Mouse (Mus musculus): Measurements from ENCODE around the gene Ntn3. TPM values are rescaled to one million over a fixed set of nuclear protein-coding genes. Genes with fewer than 3 reads are reported as not detected.
A peak's percentile ranks its signal among the peaks of the same experiment; 100 is the strongest.

Gene Ntn3
- polyA plus RNA-seq, 1 experiment = 0.37 TPM

GRCm38 (mm10) chr17:24192848-24193247 lies 16.5 kb downstream of the Ntn3 start:
- Histone ChIP-seq H3K27ac (ENCODE audit: control insufficient read depth, insufficient read depth, low read depth, low read length, poor library complexity) (peak overlapping the region; percentile 60; the same call in 1 of the 2 replicates), H3K4me3 (replicated peaks; ENCODE audit: control insufficient read depth, low read depth, low read length) (no peak overlapping the region), H3K4me1 (ENCODE audit: control insufficient read depth, insufficient read depth, low read length) (peaks cover 10% of the 10 kb centered on the region; the same call in 1 of the 2 replicates)
- TF ChIP-seq POLR2A (IDR thresholded peaks at IDR 0.05; ENCODE audit: borderline replicate concordance, control insufficient read depth, low read depth, low read length) (no peak), CTCF (IDR thresholded peaks at IDR 0.05; ENCODE audit: control insufficient read depth, insufficient read depth, low read length) (no peak)
- WGBS = 21% methylated on average over 8 of the region's 8 CpGs

- TF ChIP-seq POLR2A (IDR thresholded peaks at IDR 0.05; ENCODE audit: borderline replicate concordance, control insufficient read depth, low read depth, low read length) = no peak
- H3K27ac ChIP-seq (ENCODE audit: control insufficient read depth, insufficient read depth, low read depth, low read length, poor library complexity) = peak overlapping the region; percentile 69
- H3K4me3 ChIP-seq (replicated peaks; ENCODE audit: control insufficient read depth, low read depth, low read length) = no peak overlapping the region
- 42% methylated on average over 4 of the region's 4 CpGs for WGBS
- H3K4me1 ChIP-seq (ENCODE audit: control insufficient read depth, insufficient read depth, low read length) = peaks cover 7% of the 10 kb centered on the region; the same call in 1 of the 2 replicates
Measured at GRCm38 (mm10) chr17:24191481-24191880, 17.9 kb downstream of the Ntn3 start.

DNA sequence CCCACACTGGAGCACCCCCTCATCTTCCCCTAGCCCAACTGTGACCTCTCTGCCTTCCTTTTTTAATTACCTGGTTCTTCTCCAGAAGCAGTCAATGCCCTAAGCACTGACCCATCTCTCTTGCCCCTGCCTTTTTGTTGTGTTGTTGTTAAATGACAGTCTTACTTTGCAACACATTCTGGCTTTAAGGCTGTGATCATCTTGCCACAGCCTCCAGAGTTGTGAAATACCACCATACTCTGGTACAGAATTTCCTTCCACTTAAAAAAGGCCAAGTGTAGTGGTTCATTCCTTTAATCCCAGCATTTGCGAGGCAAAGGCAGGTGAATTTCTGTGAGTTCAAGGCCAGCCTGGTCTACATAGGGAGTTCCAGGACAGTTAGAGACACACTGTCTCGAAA lies 18.4 kb downstream of the Ntn3 start:
- Histone ChIP-seq H3K4me1 (ENCODE audit: control insufficient read depth, insufficient read depth, low read length) (peaks cover 7% of the 10 kb centered on the region; the same call in 1 of the 2 replicates), H3K27ac (ENCODE audit: control insufficient read depth, insufficient read depth, low read depth, low read length, poor library complexity) (peak overlapping the region; percentile 26; the same call in 1 of the 2 replicates)

DNA sequence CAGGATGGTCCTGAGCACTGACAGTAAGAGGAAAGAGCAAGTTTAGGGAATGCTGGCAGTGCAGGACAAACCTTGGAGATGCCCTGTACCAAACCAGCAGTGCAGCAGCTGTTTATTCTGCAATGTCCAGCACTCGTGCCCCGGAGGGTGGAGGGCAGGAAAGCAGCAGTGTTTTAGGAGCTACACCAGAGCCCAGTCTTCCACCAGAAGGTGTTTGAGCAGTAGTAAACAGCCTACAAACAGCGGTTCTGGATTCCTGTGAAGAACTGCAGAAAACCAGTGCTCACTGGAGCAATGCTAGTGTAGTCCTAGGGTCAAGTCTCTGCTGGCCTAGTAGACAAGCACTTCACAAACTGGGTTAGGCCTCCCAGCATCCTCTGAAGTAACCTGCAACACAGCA lies 35.1 kb downstream of the Ntn3 start:
- 83% methylated on average over 3 of the region's 3 CpGs for WGBS
- Histone ChIP-seq H3K27ac (ENCODE audit: control insufficient read depth, insufficient read depth, low read depth, low read length, poor library complexity) (no peak overlapping the region), H3K4me3 (replicated peaks; ENCODE audit: control insufficient read depth, low read depth, low read length) (no peak overlapping the region), H3K4me1 (ENCODE audit: control insufficient read depth, insufficient read depth, low read length) (peaks cover 5% of the 10 kb centered on the region; the same call in 1 of the 2 replicates)
- TF ChIP-seq POLR2A (IDR thresholded peaks at IDR 0.05; ENCODE audit: borderline replicate concordance, control insufficient read depth, low read depth, low read length) = no peak
- TF ChIP-seq CTCF (IDR thresholded peaks at IDR 0.05; ENCODE audit: control insufficient read depth, insufficient read depth, low read length) = no peak

More for the DNA sequence above, 18.4 kb downstream of the Ntn3 start:
- H3K4me3 ChIP-seq (replicated peaks; ENCODE audit: control insufficient read depth, low read depth, low read length) = no peak overlapping the region
- WGBS = 48% methylated on average over 2 of the region's 2 CpGs
- TF ChIP-seq POLR2A (IDR thresholded peaks at IDR 0.05; ENCODE audit: borderline replicate concordance, control insufficient read depth, low read depth, low read length) (no peak), CTCF (IDR thresholded peaks at IDR 0.05; ENCODE audit: control insufficient read depth, insufficient read depth, low read length) (no peak)

DNA sequence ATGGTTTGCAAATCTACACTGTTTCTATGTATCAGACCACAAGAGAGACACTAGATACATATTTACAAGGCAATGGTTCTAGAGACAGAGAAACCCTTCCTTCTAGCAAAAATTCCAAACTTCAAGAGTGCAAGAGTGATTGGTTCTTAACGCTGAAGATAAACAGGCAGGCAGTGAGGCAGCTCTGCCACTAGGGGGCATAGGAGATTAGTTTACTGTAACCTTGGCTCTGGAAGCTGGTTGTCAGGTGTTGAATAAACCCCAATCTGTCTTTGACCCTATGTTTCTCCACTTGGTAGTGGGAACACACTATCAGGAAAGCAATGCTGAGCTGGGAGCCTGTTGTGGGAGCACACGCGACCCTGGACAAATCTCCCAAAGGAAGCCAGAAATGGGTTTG lies 35.9 kb downstream of the Ntn3 start:
- WGBS = 4% methylated on average over 3 of the region's 3 CpGs
- no peak overlapping the region for H3K4me3 ChIP-seq (replicated peaks; ENCODE audit: control insufficient read depth, low read depth, low read length)
- no peak overlapping the region for H3K27ac ChIP-seq (ENCODE audit: control insufficient read depth, insufficient read depth, low read depth, low read length, poor library complexity)
- H3K4me1 ChIP-seq (ENCODE audit: control insufficient read depth, insufficient read depth, low read length) = peaks cover 5% of the 10 kb centered on the region; the same call in 1 of the 2 replicates
- TF ChIP-seq POLR2A (IDR thresholded peaks at IDR 0.05; ENCODE audit: borderline replicate concordance, control insufficient read depth, low read depth, low read length) (no peak), CTCF (IDR thresholded peaks at IDR 0.05; ENCODE audit: control insufficient read depth, insufficient read depth, low read length) (peak; percentile 79)

DNA sequence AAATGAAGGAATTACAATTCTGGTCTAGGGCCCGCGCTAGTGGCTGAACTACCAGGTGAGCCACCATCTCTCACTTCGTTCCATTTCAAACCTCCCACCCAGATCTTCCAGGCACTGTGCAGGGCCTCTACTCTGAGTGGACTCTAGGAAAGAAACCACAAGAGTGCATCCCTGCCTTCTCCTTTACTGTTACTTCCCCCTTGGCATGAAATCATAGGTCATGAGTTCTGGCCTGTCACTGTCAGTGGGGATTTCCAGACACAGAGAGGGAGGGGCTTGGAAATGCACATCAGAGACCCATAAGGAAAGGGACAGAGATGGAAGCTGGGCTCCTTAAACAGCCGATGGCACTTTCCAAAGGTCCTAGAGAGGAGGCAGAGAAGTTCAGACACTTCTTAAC lies 37.6 kb downstream of the Ntn3 start:
- 73% methylated on average over 4 of the region's 4 CpGs for WGBS
- TF ChIP-seq CTCF (IDR thresholded peaks at IDR 0.05; ENCODE audit: control insufficient read depth, insufficient read depth, low read length) = no peak
- TF ChIP-seq POLR2A (IDR thresholded peaks at IDR 0.05; ENCODE audit: borderline replicate concordance, control insufficient read depth, low read depth, low read length) = no peak
- Histone ChIP-seq H3K27ac (ENCODE audit: control insufficient read depth, insufficient read depth, low read depth, low read length, poor library complexity) (no peak overlapping the region), H3K4me3 (replicated peaks; ENCODE audit: control insufficient read depth, low read depth, low read length) (no peak overlapping the region), H3K4me1 (ENCODE audit: control insufficient read depth, insufficient read depth, low read length) (peaks cover 5% of the 10 kb centered on the region; the same call in 1 of the 2 replicates)

DNA sequence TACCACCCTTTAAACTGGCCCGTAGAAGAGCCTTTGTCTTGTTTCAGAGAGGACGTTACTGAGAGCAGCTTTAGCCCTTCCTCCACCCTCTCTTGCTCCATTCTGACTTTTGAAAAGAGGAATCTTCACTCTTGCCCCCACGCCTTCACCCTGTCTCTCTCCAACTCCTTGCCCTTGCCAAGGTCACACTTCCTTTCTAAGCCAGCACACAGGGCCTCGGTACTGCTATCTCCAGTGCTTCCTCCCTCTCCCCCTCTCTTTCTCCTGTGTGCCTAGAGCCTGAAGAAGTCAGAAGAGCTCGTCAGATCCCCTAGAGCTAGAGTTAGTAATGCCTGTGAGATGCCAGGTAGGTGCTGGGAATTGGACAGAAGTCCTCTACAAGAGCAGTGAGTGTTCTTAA lies 38.6 kb downstream of the Ntn3 start:
- Histone ChIP-seq H3K27ac (ENCODE audit: control insufficient read depth, insufficient read depth, low read depth, low read length, poor library complexity) (peak overlapping the region; percentile 70), H3K4me3 (replicated peaks; ENCODE audit: control insufficient read depth, low read depth, low read length) (no peak overlapping the region), H3K4me1 (ENCODE audit: control insufficient read depth, insufficient read depth, low read length) (peaks cover 6% of the 10 kb centered on the region; the same call in 1 of the 2 replicates)
- TF ChIP-seq POLR2A (IDR thresholded peaks at IDR 0.05; ENCODE audit: borderline replicate concordance, control insufficient read depth, low read depth, low read length) (no peak), CTCF (IDR thresholded peaks at IDR 0.05; ENCODE audit: control insufficient read depth, insufficient read depth, low read length) (no peak)
- WGBS = 37% methylated on average over 5 of the region's 5 CpGs

DNA sequence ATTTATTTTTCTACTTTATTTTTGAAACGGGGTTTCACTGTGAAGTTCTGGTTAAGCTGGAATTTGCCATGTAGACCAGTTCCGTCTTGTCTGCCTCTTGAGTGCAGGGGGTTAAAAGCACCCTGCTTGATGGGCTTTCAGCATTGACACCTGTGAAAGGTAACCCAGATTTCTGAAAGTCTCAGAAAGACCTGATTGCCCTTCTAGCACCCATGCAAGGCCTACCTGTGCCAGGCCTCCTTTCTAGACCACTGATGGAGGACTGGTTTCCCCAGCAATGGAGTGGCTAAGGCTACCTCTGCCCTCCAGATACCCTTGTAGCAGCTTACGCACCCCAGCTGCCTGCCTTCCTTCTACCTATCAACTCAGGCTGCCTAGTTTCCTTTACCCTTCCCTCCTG lies 39.2 kb downstream of the Ntn3 start:
- 43% methylated on average over 3 of the region's 3 CpGs for WGBS
- TF ChIP-seq POLR2A (IDR thresholded peaks at IDR 0.05; ENCODE audit: borderline replicate concordance, control insufficient read depth, low read depth, low read length) (no peak), CTCF (IDR thresholded peaks at IDR 0.05; ENCODE audit: control insufficient read depth, insufficient read depth, low read length) (no peak)
- Histone ChIP-seq H3K4me3 (replicated peaks; ENCODE audit: control insufficient read depth, low read depth, low read length) (peak overlapping the region; percentile 89), H3K27ac (ENCODE audit: control insufficient read depth, insufficient read depth, low read depth, low read length, poor library complexity) (peak overlapping the region; percentile 70), H3K4me1 (ENCODE audit: control insufficient read depth, insufficient read depth, low read length) (peaks cover 8% of the 10 kb centered on the region; the same call in 1 of the 2 replicates)
